Mouse (Mus musculus): ENCODE results near the gene Zfp943.
"Not testable (repeated sequence)": the region's sequence is repeated elsewhere in the genome, so short reads cannot be mapped to it uniquely, and the experiment has no call there.

Zfp943 gene

DNA sequence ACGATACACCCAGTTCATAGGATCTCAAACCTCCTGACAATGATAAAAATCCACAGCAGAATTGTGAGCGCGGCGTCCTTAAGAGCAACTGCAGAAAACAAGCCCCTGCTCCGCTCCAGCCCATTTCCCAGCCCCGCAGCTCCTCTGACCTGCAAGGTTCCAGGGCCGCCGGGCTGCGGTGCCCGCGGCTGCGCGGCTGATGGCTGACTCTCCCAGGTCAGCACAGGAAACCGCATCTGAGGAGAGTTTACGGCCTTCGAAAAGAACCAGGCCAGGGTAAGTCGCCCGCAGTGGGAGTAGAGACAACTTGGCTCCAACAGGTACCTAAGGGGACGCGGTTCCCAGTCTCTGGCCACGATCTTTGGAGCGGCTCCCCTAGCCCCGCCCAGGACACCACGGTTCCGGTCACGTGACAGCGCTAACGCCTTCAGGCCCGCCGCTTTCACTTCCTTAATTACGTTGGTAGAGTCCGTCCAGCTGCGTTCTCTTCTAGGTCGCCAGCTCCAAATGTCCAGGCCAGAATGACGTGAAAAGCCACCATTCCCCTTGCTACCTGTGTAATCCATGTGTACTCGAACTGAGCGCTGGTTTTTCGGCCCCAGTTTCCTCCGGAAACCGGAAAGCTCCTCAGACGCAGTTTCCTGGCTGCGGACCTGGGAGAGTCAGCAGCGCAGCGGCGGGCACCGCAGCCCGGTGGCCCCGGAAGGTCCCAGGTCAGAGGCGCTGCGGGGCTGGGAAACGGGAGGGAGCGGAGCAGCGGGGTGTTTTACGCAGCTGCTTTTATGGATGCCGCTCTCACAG is at the start of gene Zfp943, which contains the start of gene Zfp942:
TSS of gene Zfp943 (plus strand) at position 446 of the 801 bp plus-strand sequence.
TSS of gene Zfp942 (minus strand) at position 358 of the 801 bp plus-strand sequence.
- peak; percentile 42 for DNase-seq (ENCODE audit: low spot score)

DNA sequence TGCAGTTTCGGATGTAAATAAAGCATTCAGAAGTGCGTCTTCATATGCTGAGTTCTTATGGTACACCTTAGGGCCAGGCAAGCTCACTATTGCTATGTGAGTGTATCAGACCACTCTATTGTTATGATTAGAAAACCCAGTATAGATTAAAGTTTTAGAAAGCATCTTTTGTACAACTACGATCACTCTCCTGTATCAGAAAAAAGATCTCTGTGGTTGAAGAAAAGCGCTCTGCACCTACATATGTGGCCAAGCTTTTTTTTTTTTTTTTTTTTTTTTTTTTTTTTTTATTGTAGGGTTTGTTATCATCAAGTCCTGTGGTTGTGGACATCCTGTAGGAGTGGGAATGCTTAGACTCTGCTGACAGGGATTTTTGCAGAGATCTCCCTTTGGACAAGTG is 950 bp downstream of the Zfp943 start:
- no peak for DNase-seq (ENCODE audit: low spot score)

DNA sequence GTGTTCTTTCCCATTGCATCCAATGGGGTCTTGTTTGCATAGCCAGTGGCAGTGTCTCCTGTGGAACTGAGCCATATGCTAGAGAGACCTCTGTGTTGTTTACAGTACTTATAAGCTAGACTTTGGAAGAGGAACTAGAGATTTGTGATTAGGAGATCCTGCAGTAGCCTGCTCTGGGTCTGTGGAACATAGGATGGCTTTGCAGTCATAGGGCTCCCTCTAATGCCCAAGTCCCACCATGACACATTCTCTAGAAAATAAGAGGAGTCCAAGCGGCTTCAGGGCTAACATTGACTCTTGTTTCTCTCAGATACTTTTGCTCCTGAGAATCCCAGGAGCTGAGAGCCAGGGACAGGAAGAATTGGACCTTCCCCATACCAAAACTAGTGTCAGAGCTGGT is 73.2 kb downstream of the Zfp943 start:
- not testable (repeated sequence) for DNase-seq (ENCODE audit: low spot score)

DNA sequence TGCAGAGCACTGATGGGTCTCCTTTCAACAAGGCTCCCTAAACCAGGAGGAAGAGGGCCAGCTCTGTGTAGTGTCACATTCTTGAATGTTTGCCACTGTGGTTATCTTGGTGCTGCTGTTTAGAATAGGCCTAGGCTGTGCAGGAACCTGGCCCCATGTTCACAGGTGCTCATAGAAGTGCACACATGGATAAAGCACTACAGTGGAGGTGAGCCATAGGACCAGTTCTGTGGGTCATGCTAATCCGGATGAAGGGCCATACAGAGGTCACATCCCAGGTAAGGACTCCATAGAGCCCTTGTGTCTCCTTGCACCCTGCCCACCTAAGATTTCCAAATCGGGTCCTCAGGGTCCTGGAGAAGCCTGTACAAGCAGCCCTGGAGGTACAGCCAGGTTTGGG is 87.1 kb downstream of the Zfp943 start:
- DNase-seq (ENCODE audit: low spot score): no peak

DNA sequence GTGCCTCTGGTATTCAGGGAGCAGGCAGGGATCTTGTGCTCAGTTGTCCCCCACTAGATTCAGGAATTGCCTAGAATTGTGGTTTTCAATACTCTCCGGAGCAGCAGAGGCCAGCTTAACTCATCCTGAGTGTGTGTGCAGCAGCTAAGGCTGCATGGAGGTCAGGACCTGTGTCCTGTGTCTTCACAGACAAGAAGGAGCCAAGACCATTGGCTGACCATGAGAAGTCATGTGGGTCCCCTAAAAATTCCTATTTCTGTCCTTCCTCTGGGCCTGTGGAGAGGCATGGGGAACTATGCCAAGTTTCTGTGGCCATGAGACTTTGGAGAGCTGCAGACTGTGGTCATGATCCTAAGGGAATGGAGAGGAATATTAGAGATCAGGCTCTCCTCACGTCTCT is 90.9 kb downstream of the Zfp943 start:
- DNase-seq (ENCODE audit: low spot score): no peak

DNA sequence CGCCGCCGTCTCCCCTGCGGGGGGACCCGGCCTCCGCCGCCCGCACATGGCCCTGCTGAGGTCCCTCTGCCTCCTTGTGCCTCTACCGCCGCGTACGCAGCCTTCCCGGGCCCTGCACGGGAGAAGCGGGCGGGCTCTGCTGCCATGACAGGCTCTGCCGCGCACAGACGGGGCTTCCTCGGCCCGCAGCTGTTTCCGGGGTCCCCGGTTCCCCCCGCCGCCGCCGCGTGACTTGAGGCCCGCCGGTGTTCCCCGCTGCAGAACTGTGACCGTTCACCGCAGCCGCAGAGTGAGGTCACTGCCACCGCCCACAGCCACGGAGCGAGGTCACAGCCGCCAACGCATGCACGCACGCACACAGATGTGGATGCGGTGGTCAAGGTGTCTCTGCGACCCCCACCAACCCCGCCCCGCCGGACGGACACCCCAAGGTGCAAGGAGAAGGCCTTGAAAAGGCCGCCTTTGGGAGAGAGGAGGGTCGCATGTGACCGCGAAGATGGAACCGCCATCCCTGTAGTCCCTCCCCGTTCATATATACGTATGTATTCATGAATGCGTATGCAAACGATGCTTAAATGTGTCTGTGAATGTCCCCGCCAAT is 118.8 kb downstream of the Zfp943 start:
- peak; percentile 21 for DNase-seq (ENCODE audit: low spot score)

DNA sequence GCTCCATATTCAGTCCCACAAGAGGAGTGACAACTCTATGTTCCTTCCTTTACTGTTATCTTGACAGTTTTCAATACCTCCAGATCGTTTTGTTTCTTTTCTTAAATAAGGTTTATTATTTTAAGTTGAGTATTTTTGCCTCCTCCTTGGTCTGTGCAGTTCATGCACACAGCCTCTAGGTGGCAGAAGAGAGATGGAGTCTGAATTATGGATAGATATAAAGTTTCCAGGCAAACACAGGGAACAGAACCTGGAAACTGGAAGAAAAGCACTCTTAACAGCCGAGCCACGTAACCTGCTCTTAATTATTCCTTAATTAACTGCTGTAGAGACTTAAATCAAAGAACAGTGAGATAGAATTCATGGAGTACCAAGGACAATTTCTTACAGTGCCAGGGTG is 120.9 kb downstream of the Zfp943 start:
- not testable (repeated sequence) for DNase-seq (ENCODE audit: low spot score)

DNA sequence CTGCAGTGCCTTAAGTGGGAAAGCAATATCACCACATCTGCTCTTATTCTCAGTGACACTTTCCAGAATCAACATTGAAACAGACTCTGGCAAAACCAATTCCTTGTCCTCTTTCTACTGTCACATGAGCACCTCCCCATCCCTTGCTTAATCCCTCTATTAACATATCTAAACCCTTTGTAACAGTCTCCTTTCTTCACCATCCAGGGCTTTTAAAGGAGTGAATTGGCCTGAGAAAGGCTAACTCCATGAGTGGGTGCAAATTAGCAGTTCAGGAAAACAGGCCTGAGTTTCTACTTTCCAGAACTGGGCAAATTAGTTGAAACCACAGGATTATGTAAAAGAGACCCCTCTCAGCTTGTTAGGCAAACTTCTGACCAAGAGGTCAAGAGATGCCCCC is 156.4 kb downstream of the Zfp943 start:
- DNase-seq (ENCODE audit: low spot score): no peak

Data from ovary, adult 18-20 months (tissue).